Mouse (Mus musculus) midbrain, embryonic 10.5 days (tissue): ENCODE measurements at regions not wholly inside any gene's neighbourhood (a gene's known extent, or its start where the extent isn't known, plus 50 kb on each side); places are given as distances from the start of the nearest gene placed in this dataset.

Experiments used
- DNase-seq: peaks from one replicate; pipeline ENCODE4 v3.0.0-alpha.2; 2017; ENCODE audit warnings: low spot score
- H3K27ac ChIP-seq: fragments of 300-500 bp; sonication (generic); replicated peaks from 2 replicates; pipeline ENCODE4 v1.5.1; 2016; ENCODE audit warnings: mild to moderate bottlenecking
- H3K27me3 ChIP-seq: fragments of 300-500 bp; sonication (generic); 2 replicates; pipeline ENCODE4 v1.6.1; 2016; ENCODE audit warnings: low read depth, mild to moderate bottlenecking; ENCODE audit not compliant: poor library complexity, severe bottlenecking
- H3K36me3 ChIP-seq: fragments of 300-500 bp; sonication (generic); 2 replicates; pipeline ENCODE4 v1.6.1; 2016; ENCODE audit warnings: mild to moderate bottlenecking, moderate library complexity
- H3K4me1 ChIP-seq: fragments of 300-500 bp; sonication (generic); 2 replicates; pipeline ENCODE4 v1.6.1; 2016
- H3K4me3 ChIP-seq: fragments of 300-500 bp; sonication (generic); 2 replicates; pipeline ENCODE4 v1.5.1; 2016; ENCODE audit warnings: mild to moderate bottlenecking, moderate library complexity
- H3K9me3 ChIP-seq: fragments of 300-500 bp; sonication (generic); replicated peaks from 2 replicates; pipeline ENCODE4 v1.6.1; 2016; ENCODE audit warnings: mild to moderate bottlenecking
- WGBS: fragments of 180-500 bp; shearing (Covaris S2); methylation state at CpG from one replicate; pipeline ENCODE4 v1.1.7; 2016; 5-methylcytosine and 5-hydroxymethylcytosine counted together

GRCm38 (mm10) chr4:35372528-35373212, 146.7 kb upstream of the C9orf72 start:
- H3K4me1 ChIP-seq, result peaks cover 14% of the 10 kb centered on the region
- H3K4me3 ChIP-seq, result no peak overlapping the region
- peak; percentile 85 for DNase-seq
- H3K36me3 ChIP-seq, result no peaks in the 10 kb centered on the region
- no peak overlapping the region for H3K27ac ChIP-seq
- peaks cover 8% of the 10 kb centered on the region; the same call in 1 of the 2 replicates for H3K9me3 ChIP-seq
- WGBS, result 37% methylated on average over 8 of the region's 8 CpGs
- H3K27me3 ChIP-seq, result no peaks in the 10 kb centered on the region

GRCm38 (mm10) chr4:35364161-35364560, 138.2 kb upstream of the C9orf72 start:
- no peak overlapping the region for H3K27ac ChIP-seq
- no peaks in the 10 kb centered on the region for H3K9me3 ChIP-seq
- WGBS, result 84% methylated on average over 7 of the region's 7 CpGs
- no peaks in the 10 kb centered on the region for H3K27me3 ChIP-seq
- H3K36me3 ChIP-seq, result no peaks in the 10 kb centered on the region
- H3K4me1 ChIP-seq, result no peaks in the 10 kb centered on the region
- H3K4me3 ChIP-seq, result no peak overlapping the region
- DNase-seq, result no peak

DNA sequence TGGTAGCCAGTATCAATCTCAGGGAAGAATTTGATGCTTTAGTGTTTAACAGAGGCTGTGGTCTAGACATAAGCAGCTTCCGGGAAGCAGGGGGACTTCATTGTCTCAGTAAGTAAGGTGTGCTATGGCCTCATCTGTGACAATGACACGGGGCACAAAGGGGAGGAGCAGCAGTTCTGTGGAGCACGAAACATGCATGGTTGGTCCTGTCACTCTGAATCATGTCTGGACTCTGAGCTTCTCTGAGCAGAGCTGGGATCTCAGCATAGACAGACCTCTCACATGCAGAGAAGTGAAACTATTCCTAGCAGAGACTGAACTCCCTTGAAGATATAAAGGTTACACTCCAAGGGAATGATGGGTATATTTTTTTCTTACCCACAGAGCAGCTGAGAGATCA, 136.2 kb upstream of the C9orf72 start:
- Histone ChIP-seq H3K36me3 (no peaks in the 10 kb centered on the region), H3K4me1 (no peaks in the 10 kb centered on the region), H3K27me3 (no peaks in the 10 kb centered on the region), H3K9me3 (no peaks in the 10 kb centered on the region), H3K27ac (no peak overlapping the region), H3K4me3 (no peak overlapping the region)
- 80% methylated on average over 3 of the region's 3 CpGs for WGBS
- no peak for DNase-seq

- Histone ChIP-seq H3K36me3 (no peaks in the 10 kb centered on the region), H3K4me3 (no peak overlapping the region), H3K27me3 (no peaks in the 10 kb centered on the region), H3K27ac (no peak overlapping the region), H3K9me3 (no peaks in the 10 kb centered on the region), H3K4me1 (no peaks in the 10 kb centered on the region)
- DNase-seq, result no peak
- 92% methylated on average over 3 of the region's 3 CpGs for WGBS
These were observed 133.4 kb upstream of the C9orf72 start for GRCm38 (mm10) chr4:35359376-35359775.

GRCm38 (mm10) chr4:35356904-35357563, 131.1 kb upstream of the C9orf72 start:
- H3K4me1 ChIP-seq, result no peaks in the 10 kb centered on the region
- DNase-seq, result no peak
- H3K4me3 ChIP-seq, result no peak overlapping the region
- no peaks in the 10 kb centered on the region for H3K36me3 ChIP-seq
- H3K27ac ChIP-seq, result no peak overlapping the region
- H3K27me3 ChIP-seq, result no peaks in the 10 kb centered on the region
- WGBS, result 86% methylated on average over 12 of the region's 12 CpGs
- H3K9me3 ChIP-seq, result no peaks in the 10 kb centered on the region

DNA sequence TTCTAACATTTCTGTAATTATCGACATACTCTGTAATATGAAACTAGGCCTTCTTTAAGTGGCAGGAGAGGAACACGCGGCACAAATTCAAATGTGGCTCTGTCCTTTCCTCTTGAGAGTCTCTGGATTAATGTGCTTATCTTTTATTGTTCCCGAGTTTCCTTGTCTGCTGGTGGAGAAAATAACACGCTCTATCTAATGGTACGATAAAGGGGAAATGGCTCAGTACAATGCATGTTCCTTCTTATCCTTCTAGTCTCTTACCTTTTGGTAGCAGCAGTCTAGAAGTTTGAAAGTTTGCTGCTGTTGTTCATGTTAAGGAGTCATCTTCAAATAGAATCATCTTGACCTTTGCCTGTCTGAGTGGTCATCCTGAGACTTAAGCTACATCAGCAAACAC, 130.1 kb upstream of the C9orf72 start:
- Histone ChIP-seq H3K27ac (no peak overlapping the region), H3K4me1 (no peaks in the 10 kb centered on the region), H3K9me3 (no peaks in the 10 kb centered on the region)

GRCm38 (mm10) chr4:35354046-35354445, 128.1 kb upstream of the C9orf72 start:
- no peak for DNase-seq
- H3K9me3 ChIP-seq, result no peaks in the 10 kb centered on the region
- no peak overlapping the region for H3K27ac ChIP-seq
- no peaks in the 10 kb centered on the region for H3K4me1 ChIP-seq
- 77% methylated on average over 14 of the region's 14 CpGs for WGBS
- H3K27me3 ChIP-seq, result no peaks in the 10 kb centered on the region
- H3K36me3 ChIP-seq, result no peaks in the 10 kb centered on the region
- H3K4me3 ChIP-seq, result no peak overlapping the region

More for the DNA sequence above, 130.1 kb upstream of the C9orf72 start:
- WGBS, result 88% methylated on average over 6 of the region's 6 CpGs
- DNase-seq, result no peak
- H3K4me3 ChIP-seq, result no peak overlapping the region
- H3K36me3 ChIP-seq, result no peaks in the 10 kb centered on the region
- no peaks in the 10 kb centered on the region for H3K27me3 ChIP-seq

DNA sequence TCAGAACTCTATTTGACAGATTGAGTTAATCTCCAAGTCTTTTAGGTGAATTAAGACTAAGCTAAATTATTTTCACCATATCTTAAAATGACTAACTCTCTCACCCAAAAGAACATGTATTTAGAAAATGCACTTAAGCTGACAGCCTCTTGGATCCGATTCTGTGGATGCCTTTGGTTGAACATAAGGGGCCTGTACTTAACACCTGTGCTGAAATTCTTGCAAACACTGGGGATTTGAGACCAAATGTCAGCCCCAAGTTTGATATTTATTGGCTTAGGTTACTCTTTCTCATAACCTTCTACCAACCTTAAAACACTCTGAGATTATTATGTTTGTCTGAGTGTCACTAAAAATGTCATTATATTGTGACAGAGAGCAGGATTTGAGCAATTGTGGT, 126.6 kb upstream of the C9orf72 start:
- DNase-seq, result no peak
- Histone ChIP-seq H3K4me1 (no peaks in the 10 kb centered on the region), H3K27me3 (no peaks in the 10 kb centered on the region), H3K9me3 (no peaks in the 10 kb centered on the region), H3K27ac (no peak overlapping the region), H3K36me3 (no peaks in the 10 kb centered on the region), H3K4me3 (no peak overlapping the region)
- 91% methylated on average over 1 of the region's 1 CpGs for WGBS

DNA sequence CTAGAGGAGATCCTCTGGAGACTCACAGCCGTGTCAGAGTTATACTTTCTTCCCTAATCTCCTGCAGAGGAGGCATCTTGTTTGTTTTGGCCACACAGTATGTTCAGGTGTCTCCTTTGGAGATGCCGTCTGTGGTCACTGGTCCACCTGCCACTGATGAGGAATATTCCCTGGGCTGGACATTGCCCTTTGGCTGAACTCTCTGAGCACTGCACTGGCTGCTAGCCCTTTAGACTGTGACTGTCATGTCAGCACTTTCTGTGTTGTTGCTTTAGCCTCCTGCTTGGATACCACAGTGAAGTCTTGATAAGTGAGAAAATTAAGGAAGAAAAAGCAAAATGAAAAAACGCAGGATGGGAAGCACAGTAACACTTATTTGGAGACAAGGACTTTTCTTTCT, 124.5 kb upstream of the C9orf72 start:
- Histone ChIP-seq H3K27ac (no peak overlapping the region), H3K4me3 (no peak overlapping the region)
- no peak for DNase-seq

GRCm38 (mm10) chr4:35347609-35348008, 121.6 kb upstream of the C9orf72 start:
- H3K27me3 ChIP-seq, result no peaks in the 10 kb centered on the region
- no peak for DNase-seq
- no peaks in the 10 kb centered on the region for H3K9me3 ChIP-seq
- WGBS, result 92% methylated on average over 3 of the region's 3 CpGs
- no peak overlapping the region for H3K4me3 ChIP-seq
- H3K4me1 ChIP-seq, result no peaks in the 10 kb centered on the region
- H3K36me3 ChIP-seq, result no peaks in the 10 kb centered on the region
- no peak overlapping the region for H3K27ac ChIP-seq

More for the DNA sequence above, 124.5 kb upstream of the C9orf72 start:
- Histone ChIP-seq H3K27me3 (no peaks in the 10 kb centered on the region), H3K4me1 (no peaks in the 10 kb centered on the region), H3K9me3 (no peaks in the 10 kb centered on the region), H3K36me3 (no peaks in the 10 kb centered on the region)
- WGBS, result 75% methylated on average over 3 of the region's 3 CpGs

DNA sequence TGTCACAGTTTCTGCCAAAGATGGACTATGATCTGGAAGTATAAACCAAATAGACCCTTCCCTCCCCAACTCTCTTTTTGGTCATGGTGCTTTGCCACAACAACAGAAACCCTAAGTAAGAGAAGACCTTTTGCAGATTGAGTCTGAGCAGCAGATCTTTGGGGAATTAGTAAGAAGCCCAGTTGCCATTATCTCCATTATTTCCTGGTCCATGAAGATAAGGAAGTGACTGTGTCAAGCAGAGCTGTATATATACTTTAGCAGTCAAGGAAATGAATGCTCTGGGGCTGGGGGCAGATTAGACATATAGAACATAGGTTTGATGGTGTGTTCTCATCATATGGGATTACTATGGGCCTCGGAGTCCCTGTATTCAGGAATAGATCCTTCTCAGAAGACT, 117.8 kb upstream of the C9orf72 start:
- H3K9me3 ChIP-seq, result 0 out of 2 replicates have a peak, but pooled peaks cover 4% of the 10 kb centered on the region
- WGBS, result 82% methylated on average over 1 of the region's 1 CpGs
- H3K4me1 ChIP-seq, result no peaks in the 10 kb centered on the region
- H3K4me3 ChIP-seq, result no peak overlapping the region
- no peak overlapping the region for H3K27ac ChIP-seq
- no peaks in the 10 kb centered on the region for H3K36me3 ChIP-seq
- no peaks in the 10 kb centered on the region for H3K27me3 ChIP-seq
- no peak for DNase-seq

DNA sequence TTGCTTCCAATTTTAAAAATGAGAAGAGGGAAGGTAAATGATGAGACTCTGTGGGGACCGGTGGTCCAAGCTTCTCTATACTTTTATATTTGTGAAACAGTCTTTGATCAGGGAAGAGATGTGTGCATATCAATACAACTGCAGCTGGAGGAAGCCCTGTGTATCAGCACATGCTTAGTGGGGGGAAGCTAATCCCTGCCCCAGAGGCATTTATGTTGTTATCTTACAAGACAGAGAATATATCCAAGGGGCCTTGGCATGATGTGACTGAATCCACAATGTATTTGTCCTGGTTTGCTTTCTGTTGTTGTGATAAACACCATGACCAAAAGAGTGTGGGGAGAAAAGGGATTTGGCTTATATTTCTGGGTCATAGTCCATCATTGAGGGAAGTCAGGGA, 105.2 kb upstream of the C9orf72 start:
- no peaks in the 10 kb centered on the region for H3K27me3 ChIP-seq

DNA sequence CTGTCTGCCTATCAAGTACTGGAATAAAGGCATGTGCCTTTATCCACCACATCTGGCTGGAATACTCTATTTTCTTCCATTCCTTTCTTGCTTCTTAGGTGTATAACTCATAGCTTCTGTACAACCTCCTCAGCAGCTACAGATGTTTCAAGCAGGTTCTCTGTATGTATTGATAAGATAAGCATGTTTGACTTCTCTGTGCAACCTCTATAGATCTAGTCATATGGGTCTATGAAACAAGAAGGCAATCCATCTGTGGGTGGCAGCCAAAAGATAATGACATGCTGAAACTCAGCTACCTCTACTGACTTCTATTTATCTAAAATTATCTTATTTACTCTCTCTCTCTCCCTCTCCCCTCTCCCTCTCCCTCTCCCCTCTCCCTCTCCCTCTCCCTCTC, 99.3 kb upstream of the C9orf72 start:
- no peaks in the 10 kb centered on the region for H3K36me3 ChIP-seq
- H3K4me1 ChIP-seq, result no peaks in the 10 kb centered on the region
- DNase-seq, result no peak
- no peak overlapping the region for H3K27ac ChIP-seq
- H3K9me3 ChIP-seq, result no peaks in the 10 kb centered on the region
- H3K27me3 ChIP-seq, result no peaks in the 10 kb centered on the region
- H3K4me3 ChIP-seq, result no peak overlapping the region

More for the DNA sequence above, 105.2 kb upstream of the C9orf72 start:
- no peaks in the 10 kb centered on the region for H3K36me3 ChIP-seq
- 81% methylated on average over 1 of the region's 1 CpGs for WGBS
- H3K9me3 ChIP-seq, result no peaks in the 10 kb centered on the region
- H3K27ac ChIP-seq, result no peak overlapping the region
- no peak for DNase-seq
- H3K4me1 ChIP-seq, result no peaks in the 10 kb centered on the region
- no peak overlapping the region for H3K4me3 ChIP-seq
